Mouse (Mus musculus) stomach, embryonic 14.5 days (tissue): Measurements from ENCODE around the gene Rasgrf1. TPM values are rescaled to one million over a fixed set of nuclear protein-coding genes. Genes with fewer than 3 reads are reported as not detected.
"Not testable (repeated sequence)": the region's sequence is repeated elsewhere in the genome, so short reads cannot be mapped to it uniquely, and the experiment has no call there.

Experiments
- ATAC-seq: fragments of 200-750 bp; cut with Nextera tagmentation; 2 replicates; pipeline ENCODE4 v1.8.0; 2017; ENCODE audit warnings: low read depth, moderate TSS enrichment; ENCODE audit not compliant: insufficient number of reproducible peaks, insufficient read depth, low FRiP score
- H3K27ac ChIP-seq: fragments of 300-500 bp; sonication (generic); 2 replicates; pipeline ENCODE4 v1.5.1; 2014; ENCODE audit warnings: mild to moderate bottlenecking, low read length, moderate library complexity, mixed read lengths
- H3K27me3 ChIP-seq: fragments of 300-500 bp; sonication (generic); 2 replicates; pipeline ENCODE4 v1.6.1; 2014; ENCODE audit warnings: low read length, control low read depth, mixed read lengths; ENCODE audit not compliant: control insufficient read depth, insufficient read depth
- H3K36me3 ChIP-seq: fragments of 300-500 bp; sonication (generic); 2 replicates; pipeline ENCODE4 v1.6.1; 2014; ENCODE audit warnings: mild to moderate bottlenecking, control low read depth, low read length, moderate library complexity, mixed read lengths; ENCODE audit not compliant: control insufficient read depth, insufficient read depth
- H3K4me1 ChIP-seq: fragments of 300-500 bp; sonication (generic); 2 replicates; pipeline ENCODE4 v1.6.1; 2014; ENCODE audit warnings: low read length, control low read depth, mixed read lengths; ENCODE audit not compliant: control insufficient read depth, insufficient read depth
- H3K4me2 ChIP-seq: fragments of 300-500 bp; sonication (generic); replicated peaks from 2 replicates; pipeline ENCODE4 v1.6.1; 2014; ENCODE audit warnings: low read depth, low read length, control low read depth
- H3K4me3 ChIP-seq: fragments of 300-500 bp; sonication (generic); 2 replicates; pipeline ENCODE4 v1.5.1; 2014; ENCODE audit warnings: low read depth, low read length, control low read depth
- H3K9ac ChIP-seq: fragments of 300-500 bp; sonication (generic); replicated peaks from 2 replicates; pipeline ENCODE4 v1.6.1; 2014; ENCODE audit warnings: low read depth, mild to moderate bottlenecking, control low read depth, low read length, moderate library complexity, mixed read lengths
- H3K9me3 ChIP-seq: fragments of 300-500 bp; sonication (generic); 2 replicates; pipeline ENCODE4 v1.6.1; 2016; ENCODE audit warnings: low read depth, low read length, control low read depth; ENCODE audit not compliant: control insufficient read depth
- WGBS: fragments of 180-500 bp; shearing (Covaris S2); extraction: QIAGEN DNeasy Blood & Tissue Kit; methylation state at CpG from one replicate; pipeline ENCODE4 v1.1.7; 2014; 5-methylcytosine and 5-hydroxymethylcytosine counted together
- polyA plus RNA-seq: library from polyadenylated mRNA; unstranded; fragments of >200 nt; fragmentation: Nextera tagmentation; extraction: Ambion mirVana; gene quantifications from 2 replicates; pipeline ENCODE4 v1.2.1, GENCODE M21; 2014

Gene Rasgrf1
- polyA plus RNA-seq, 1 experiment from 2014 or later = 0.46 TPM

DNA sequence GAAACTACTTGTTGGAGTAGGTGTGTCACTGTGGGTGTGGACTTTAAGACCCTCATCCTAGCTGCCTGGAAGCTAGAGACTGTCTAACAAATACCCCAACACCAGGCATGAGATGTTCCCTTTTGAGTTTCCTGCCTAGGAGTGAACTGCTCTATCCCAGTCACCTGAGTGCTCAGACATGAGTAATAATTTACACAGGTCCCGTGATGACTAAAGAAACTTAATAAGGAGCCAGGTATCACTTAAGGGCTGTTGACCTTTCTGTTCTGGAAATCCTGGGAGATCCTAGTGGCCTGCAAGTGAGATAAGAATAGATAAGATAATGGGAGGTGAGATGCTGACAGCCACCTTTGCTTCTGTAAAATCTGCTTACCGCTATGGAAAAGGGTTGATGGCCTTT lies 131.2 kb downstream of the Rasgrf1 start:
- H3K4me1 ChIP-seq = no peaks in the 10 kb centered on the region

DNA sequence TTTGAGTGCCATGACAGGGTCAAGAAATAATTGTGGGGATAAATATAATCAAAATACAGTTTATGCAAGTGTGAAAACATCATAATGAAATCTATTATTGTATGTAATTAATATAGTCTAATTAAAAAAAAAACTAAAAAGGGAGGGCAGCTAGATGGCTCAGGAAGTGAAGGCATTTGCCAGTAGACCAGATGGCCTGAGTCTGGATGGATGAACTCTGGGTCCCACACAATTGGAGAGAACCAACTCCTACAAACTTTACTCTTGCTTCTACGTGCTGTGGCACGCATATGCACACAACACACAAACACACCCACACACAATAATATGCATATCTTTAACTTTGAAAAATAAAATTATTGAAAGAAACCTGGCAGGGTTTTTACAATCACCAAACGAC lies 131.8 kb downstream of the Rasgrf1 start:
- Histone ChIP-seq H3K4me3 (no peak overlapping the region), H3K27ac (no peak overlapping the region), H3K4me2 (no peak overlapping the region), H3K9me3 (no peaks in the 10 kb centered on the region; the same call in 1 of the 2 replicates), H3K4me1 (no peaks in the 10 kb centered on the region), H3K9ac (no peak overlapping the region), H3K27me3 (no peaks in the 10 kb centered on the region), H3K36me3 (no peaks in the 10 kb centered on the region)
- no peak for ATAC-seq
- 89% methylated on average over 3 of the region's 3 CpGs for WGBS

More for the DNA sequence above, 131.2 kb downstream of the Rasgrf1 start:
- ATAC-seq = no peak
- Histone ChIP-seq H3K4me2 (no peak overlapping the region), H3K27ac (no peak overlapping the region), H3K9ac (no peak overlapping the region), H3K27me3 (no peaks in the 10 kb centered on the region), H3K9me3 (no peaks in the 10 kb centered on the region; the same call in 1 of the 2 replicates), H3K36me3 (no peaks in the 10 kb centered on the region), H3K4me3 (no peak overlapping the region)
- 67% methylated on average over 2 of the region's 2 CpGs for WGBS

DNA sequence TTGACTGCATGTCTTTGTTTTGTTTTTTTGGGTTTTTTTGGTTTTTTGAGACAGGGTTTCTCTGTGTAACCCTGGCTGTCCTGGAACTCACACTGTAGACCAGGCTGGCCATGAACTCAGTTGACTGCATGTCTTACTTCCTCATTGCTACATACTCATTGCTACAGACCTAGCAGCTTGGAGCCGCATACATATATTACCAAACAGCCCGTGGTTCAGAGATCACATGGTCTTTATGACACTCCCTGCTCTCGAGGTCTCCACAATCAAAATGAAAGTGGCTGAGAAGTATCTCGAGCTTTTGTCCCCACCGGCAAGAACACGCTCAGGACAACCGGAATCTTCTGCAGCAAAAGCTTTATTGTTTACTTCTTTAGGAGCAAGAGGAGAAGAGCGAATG lies 133.2 kb downstream of the Rasgrf1 start:
- not testable (repeated sequence) for H3K9ac ChIP-seq, H3K27ac ChIP-seq, H3K4me1 ChIP-seq, H3K9me3 ChIP-seq, H3K4me2 ChIP-seq, ATAC-seq, H3K4me3 ChIP-seq, H3K36me3 ChIP-seq, H3K27me3 ChIP-seq
- 95% methylated on average over 8 of the region's 8 CpGs for WGBS

DNA sequence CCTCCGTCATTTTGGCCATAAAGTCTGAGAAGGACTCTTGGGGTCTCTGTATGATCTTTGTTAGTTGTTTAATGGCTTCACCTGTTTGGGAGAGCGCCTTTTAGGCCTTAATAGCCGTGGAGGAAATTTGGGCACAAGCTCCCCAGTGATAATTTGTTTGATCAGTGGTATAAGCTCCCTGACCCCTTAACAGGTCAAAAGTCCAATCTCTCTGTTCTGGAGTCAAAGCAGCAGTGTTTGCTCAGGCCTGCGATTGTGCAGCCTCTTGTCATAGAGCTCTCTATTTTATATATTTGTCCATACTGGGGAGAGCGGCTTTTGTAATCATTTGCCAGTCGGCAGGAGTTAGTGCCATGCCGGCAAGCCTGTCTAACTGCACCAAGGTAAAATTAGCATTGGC lies 135.5 kb downstream of the Rasgrf1 start:
- Histone ChIP-seq H3K4me2 (no peak overlapping the region), H3K4me3 (no peak overlapping the region), H3K27me3 (no peaks in the 10 kb centered on the region), H3K9me3 (no peaks in the 10 kb centered on the region; the same call in 1 of the 2 replicates), H3K4me1 (no peaks in the 10 kb centered on the region), H3K36me3 (no peaks in the 10 kb centered on the region), H3K27ac (no peak overlapping the region), H3K9ac (no peak overlapping the region)
- ATAC-seq = no peak
- 76% methylated on average over 7 of the region's 7 CpGs for WGBS

- ATAC-seq = no peak
- H3K27me3 ChIP-seq = no peaks in the 10 kb centered on the region
- no peaks in the 10 kb centered on the region for H3K36me3 ChIP-seq
- 47% methylated on average over 5 of the region's 5 CpGs for WGBS
- no peaks in the 10 kb centered on the region for H3K4me1 ChIP-seq
- H3K9me3 ChIP-seq = no peaks in the 10 kb centered on the region; the same call in 1 of the 2 replicates
- no peak overlapping the region for H3K27ac ChIP-seq
- no peak overlapping the region for H3K4me2 ChIP-seq
- H3K4me3 ChIP-seq = no peak overlapping the region
- no peak overlapping the region for H3K9ac ChIP-seq
Measured at GRCm38 (mm10) chr9:90047937-90048627, 138.4 kb downstream of the Rasgrf1 start.

GRCm38 (mm10) chr9:90053852-90054251 lies 144.1 kb downstream of the Rasgrf1 start, which contains the start of gene Ctsh:
Gene Ctsh (plus strand): TSS chr9:90054152.
- no peaks in the 10 kb centered on the region for H3K9me3 ChIP-seq
- no peaks in the 10 kb centered on the region for H3K36me3 ChIP-seq
- H3K9ac ChIP-seq = peak within 1 kb of the TSS; percentile 48
- no peak for ATAC-seq
- H3K4me1 ChIP-seq = no peaks in the 10 kb centered on the region
- 82% methylated on average over 2 of the region's 2 CpGs for WGBS
- no peaks in the 10 kb centered on the region for H3K27me3 ChIP-seq
- no peak within 1 kb of the TSS for H3K27ac ChIP-seq
- H3K4me3 ChIP-seq = peak within 1 kb of the TSS; percentile 44
- peak within 1 kb of the TSS; percentile 86 for H3K4me2 ChIP-seq

GRCm38 (mm10) chr9:90054371-90055145 lies 144.8 kb downstream of the Rasgrf1 start:
- H3K4me2 ChIP-seq = peak overlapping the region; percentile 86
- H3K4me1 ChIP-seq = no peaks in the 10 kb centered on the region
- no peaks in the 10 kb centered on the region for H3K27me3 ChIP-seq
- H3K4me3 ChIP-seq = peak overlapping the region; percentile 44
- no peak overlapping the region for H3K27ac ChIP-seq
- peak overlapping the region; percentile 48 for H3K9ac ChIP-seq
- H3K36me3 ChIP-seq = no peaks in the 10 kb centered on the region
- peak; percentile 86 for ATAC-seq
- H3K9me3 ChIP-seq = no peaks in the 10 kb centered on the region
- WGBS = under 1% methylated on average over 37 of the region's 37 CpGs

GRCm38 (mm10) chr9:90055409-90055808 lies 145.7 kb downstream of the Rasgrf1 start:
- no peaks in the 10 kb centered on the region for H3K4me1 ChIP-seq
- peak overlapping the region; percentile 86; the same call in 1 of the 2 replicates for H3K4me2 ChIP-seq
- H3K9ac ChIP-seq = no peak overlapping the region
- H3K4me3 ChIP-seq = peak overlapping the region; percentile 44; the same call in 1 of the 2 replicates
- H3K27me3 ChIP-seq = no peaks in the 10 kb centered on the region
- no peaks in the 10 kb centered on the region for H3K9me3 ChIP-seq
- no peaks in the 10 kb centered on the region for H3K36me3 ChIP-seq
- H3K27ac ChIP-seq = no peak overlapping the region
- no peak for ATAC-seq
- WGBS = 59% methylated on average over 5 of the region's 5 CpGs
